Mouse (Mus musculus) kidney, postnatal 10 days (tissue): ENCODE measurements around the gene Pdlim1.
A peak's percentile ranks its signal among the peaks of the same experiment; 100 is the strongest.

ENCODE experiments used
- DNase-seq: peaks from one replicate; pipeline ENCODE4 v3.0.0; 2021; ENCODE audit warnings: mixed read lengths

Gene Pdlim1

GRCm38 (mm10) chr19:40283415-40283814 is 11.8 kb upstream of the Pdlim1 start:
- no peak for DNase-seq

- DNase-seq = no peak
Observed at GRCm38 (mm10) chr19:40278372-40279023, 6.9 kb upstream of the Pdlim1 start.

- no peak for DNase-seq
Observed at GRCm38 (mm10) chr19:40277494-40277893, 5.9 kb upstream of the Pdlim1 start.

GRCm38 (mm10) chr19:40275401-40276188 is 4.0 kb upstream of the Pdlim1 start:
- DNase-seq = peak; percentile 52

DNA sequence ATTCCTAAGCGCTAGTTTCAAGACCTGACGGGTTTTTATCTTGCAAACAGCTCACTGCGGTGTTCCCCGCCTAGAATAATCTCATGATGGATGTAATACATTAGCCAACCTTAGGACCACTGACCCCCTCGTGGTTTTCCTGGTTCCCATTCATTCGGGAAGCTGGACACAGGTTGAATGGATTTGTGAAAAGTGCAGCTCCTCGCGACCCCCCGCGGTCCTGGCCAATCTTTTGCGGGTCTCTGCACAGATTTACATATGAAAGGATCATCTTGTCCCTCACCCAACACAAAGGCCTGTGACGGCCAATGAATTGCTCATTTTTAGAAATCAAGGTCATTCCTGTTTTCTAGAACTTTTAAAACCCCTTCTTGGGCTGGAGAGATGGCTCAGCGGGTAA is 1.0 kb upstream of the Pdlim1 start:
- DNase-seq = no peak

GRCm38 (mm10) chr19:40270351-40271307 is 1.0 kb downstream of the Pdlim1 start:
- DNase-seq = peak; percentile 47

DNA sequence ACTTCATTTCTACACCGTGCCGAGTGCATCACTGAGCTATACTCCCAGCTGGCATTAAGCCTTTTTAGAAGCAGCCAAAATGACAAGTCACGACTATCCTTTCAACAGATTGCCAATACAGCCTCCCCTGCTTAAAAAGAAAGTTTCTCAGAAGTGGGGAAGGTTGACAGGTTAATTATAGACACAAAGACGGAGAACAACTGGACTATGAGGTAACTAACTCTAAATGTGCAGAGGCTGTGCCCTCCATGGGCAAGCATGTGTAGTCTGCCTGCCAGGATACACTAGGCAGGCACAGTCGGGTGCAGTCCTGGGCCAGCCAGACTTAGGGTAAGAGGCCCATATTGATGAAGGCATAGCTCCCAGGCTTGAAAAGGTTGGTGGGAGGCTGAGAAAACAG is 2.1 kb downstream of the Pdlim1 start:
- DNase-seq = no peak

GRCm38 (mm10) chr19:40268493-40268892 is 3.1 kb downstream of the Pdlim1 start:
- no peak for DNase-seq

- DNase-seq = no peak
Observed at GRCm38 (mm10) chr19:40267380-40267779, 4.3 kb downstream of the Pdlim1 start.

- DNase-seq = no peak
Observed at GRCm38 (mm10) chr19:40259485-40259884, 12.2 kb downstream of the Pdlim1 start.

DNA sequence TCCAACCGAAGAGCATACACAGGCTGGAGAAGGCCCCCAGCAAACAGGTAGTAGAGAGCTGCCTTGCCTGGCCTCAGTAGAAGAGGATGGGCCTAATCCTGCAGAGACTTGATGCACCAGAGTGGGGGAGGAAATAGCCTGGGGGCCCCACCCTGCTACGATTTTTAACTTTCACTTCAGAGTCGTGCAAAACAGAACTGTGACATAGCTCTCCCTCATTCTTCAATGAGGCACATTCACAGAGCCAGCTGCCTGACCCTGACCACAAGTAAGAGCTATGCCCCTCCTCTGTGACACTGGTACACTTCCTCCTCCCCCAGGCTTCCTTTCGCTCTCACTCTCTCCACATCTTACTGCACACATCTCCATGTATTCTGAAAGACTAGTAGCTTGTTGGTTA is 14.2 kb downstream of the Pdlim1 start:
- DNase-seq = no peak

DNA sequence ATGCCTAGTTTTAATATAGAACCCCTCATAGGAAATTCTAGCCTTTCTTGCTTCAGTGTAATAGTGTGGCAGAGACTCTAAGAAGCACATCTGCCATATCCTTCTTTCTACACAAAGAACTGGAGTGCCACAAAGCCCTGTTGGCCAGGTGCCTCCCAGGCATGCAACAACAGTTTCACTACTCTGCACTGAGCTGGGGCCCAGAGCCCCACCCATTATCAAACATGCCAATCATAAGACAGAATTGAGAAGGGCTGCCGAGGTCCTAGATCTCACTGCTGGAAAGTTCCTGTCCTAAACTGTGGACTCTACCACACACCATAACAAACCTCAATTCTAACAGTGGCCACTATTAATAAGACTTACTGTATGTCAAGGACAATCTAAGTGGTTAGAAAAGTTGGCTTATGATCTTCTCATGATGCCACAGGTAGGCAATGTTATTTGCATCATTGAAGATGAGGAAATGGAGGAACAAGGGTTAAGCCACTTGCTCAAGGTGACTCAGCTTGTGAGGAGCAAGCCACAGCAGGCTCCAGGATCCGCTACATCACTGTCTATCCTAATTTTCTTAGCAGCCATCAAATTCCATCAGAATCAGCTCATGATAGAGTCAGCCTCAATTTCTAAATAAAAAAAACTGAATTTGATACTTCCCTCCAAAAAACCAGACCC is 15.1 kb downstream of the Pdlim1 start:
- DNase-seq = no peak

DNA sequence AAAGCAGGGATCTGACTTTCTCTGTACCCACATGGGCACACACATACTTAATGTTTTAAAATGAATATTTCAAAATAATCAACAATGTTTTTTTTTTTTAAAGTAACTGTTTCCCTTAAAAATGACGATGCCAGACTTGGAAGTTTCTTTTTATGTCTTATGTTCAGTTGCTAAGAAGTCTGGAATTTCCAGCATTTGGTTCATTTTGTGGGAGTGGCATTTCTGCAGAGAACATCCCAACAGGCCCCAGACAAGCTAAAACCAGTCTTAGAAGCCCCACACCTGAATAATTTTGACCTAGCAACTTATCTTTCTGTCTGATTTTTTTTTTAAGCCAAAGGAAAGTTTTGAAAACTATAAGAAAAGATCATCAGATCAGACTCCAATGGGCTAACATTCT is 16.1 kb downstream of the Pdlim1 start:
- no peak for DNase-seq

DNA sequence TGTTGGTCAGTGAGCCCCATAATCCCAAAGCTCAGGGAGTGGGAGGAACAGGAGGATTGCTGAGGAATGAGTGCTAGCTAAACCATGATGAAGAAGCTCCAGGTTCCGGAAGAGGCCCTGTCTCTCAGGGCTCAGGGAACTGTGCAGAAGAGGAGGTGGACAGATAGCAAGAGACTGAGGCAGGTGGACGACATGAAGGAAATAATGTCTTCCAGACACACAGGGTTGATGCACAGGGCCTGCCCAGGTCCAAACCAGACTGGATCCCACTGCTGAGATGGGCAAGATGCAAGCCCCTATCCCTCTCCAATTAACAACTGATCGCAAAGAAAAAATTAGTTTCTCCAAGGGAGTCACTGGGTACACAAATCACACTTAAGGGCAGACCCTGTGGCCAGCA is 16.9 kb downstream of the Pdlim1 start:
- no peak for DNase-seq

DNA sequence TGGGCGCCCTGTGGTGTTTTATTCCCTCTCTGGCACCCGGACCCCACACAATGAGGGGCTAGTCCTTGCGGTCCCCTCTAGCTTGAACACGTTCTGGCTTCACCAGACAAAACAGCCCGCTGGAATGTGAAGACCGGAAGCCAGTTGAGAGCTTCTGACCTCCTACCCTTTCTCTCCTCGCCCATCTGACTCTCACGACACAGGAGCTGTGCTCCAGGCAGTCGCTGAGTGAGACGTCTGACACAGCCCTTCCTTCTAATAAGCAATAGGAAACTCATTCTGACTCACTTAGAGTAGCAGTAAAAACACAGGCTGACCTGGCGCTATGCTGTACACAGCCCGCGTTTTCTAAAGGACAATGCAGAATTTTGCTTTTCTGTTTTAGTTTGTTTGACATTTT is 17.9 kb downstream of the Pdlim1 start:
- no peak for DNase-seq

DNA sequence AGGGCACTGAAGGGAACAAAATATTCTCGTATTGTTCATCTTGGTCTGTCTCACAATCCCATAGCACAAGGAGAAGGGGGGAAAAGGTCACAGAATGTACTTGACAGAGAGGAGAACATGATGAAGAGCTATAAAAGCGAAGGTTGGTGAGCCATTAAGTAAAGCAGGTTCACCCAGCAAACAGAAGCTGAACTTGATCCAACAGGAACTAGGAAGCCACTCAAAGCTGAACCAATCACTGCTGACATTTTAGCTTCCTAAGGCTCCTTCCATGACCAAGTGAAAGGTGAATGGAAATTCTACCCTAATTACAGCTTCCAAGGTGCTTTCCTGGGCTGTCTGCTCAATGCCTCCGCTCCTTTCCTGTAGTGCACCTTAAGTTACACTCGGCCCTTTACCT is 20.5 kb downstream of the Pdlim1 start:
- DNase-seq = no peak

- DNase-seq = no peak
Observed at GRCm38 (mm10) chr19:40249352-40249751, 22.3 kb downstream of the Pdlim1 start.

- no peak for DNase-seq
Observed at GRCm38 (mm10) chr19:40248476-40248875, 23.2 kb downstream of the Pdlim1 start.

- DNase-seq = no peak
Observed at GRCm38 (mm10) chr19:40247268-40247666, 24.4 kb downstream of the Pdlim1 start.

GRCm38 (mm10) chr19:40246646-40247267 is 24.9 kb downstream of the Pdlim1 start:
- DNase-seq = no peak

GRCm38 (mm10) chr19:40240838-40241689 is 30.6 kb downstream of the Pdlim1 start:
- peak; percentile 67 for DNase-seq
